Mouse (Mus musculus) C2C12 (cell line): ENCODE measurements at regions not wholly inside any gene's neighbourhood (a gene's known extent, or its start where the extent isn't known, plus 50 kb on each side); places are given as distances from the start of the nearest gene placed in this dataset.

Experiments used
- H3K27me3 ChIP-seq: one replicate; pipeline ENCODE4 v1.6.1; 2011; ENCODE audit not compliant: control insufficient read depth, insufficient read depth, insufficient read length
- H3K36me3 ChIP-seq: one replicate; pipeline ENCODE4 v1.6.1; 2011; ENCODE audit not compliant: control insufficient read depth, insufficient read depth
- H3K4me3 ChIP-seq: one replicate; pipeline ENCODE4 v1.5.1; 2011; ENCODE audit warnings: mild to moderate bottlenecking, control low read depth; ENCODE audit not compliant: poor library complexity, insufficient read depth, severe bottlenecking
- H3K79me2 ChIP-seq: one replicate; pipeline ENCODE4 v1.6.1; 2011; ENCODE audit not compliant: control insufficient read depth, insufficient read depth
- H3K79me3 ChIP-seq: one replicate; pipeline ENCODE4 v1.6.1; 2011; ENCODE audit warnings: low read depth, control low read depth
- H3ac ChIP-seq: one replicate; pipeline ENCODE3; 2011; ENCODE audit warnings: low read depth; ENCODE audit not compliant: control insufficient read depth, insufficient read length
- CEBPB ChIP-seq: IDR thresholded peaks from one replicate; pipeline ENCODE4 v1.6.1; 2011; ENCODE audit warnings: low read depth, mild to moderate bottlenecking, control low read depth, moderate library complexity
- CTCF ChIP-seq: IDR thresholded peaks from one replicate; pipeline ENCODE4 v1.5.1; 2011; ENCODE audit not compliant: control insufficient read depth, insufficient read depth, insufficient read length
- FOSL1 ChIP-seq: IDR thresholded peaks from one replicate; pipeline ENCODE4 v1.8.0; 2011; ENCODE audit warnings: mild to moderate bottlenecking, low read length; ENCODE audit not compliant: poor library complexity, insufficient read depth, severe bottlenecking
- MAX ChIP-seq: IDR thresholded peaks from one replicate; pipeline ENCODE4 v1.6.1; 2011; ENCODE audit warnings: mild to moderate bottlenecking, control low read depth
- MYOD1 ChIP-seq: IDR thresholded peaks from one replicate; pipeline ENCODE4 v1.6.1; 2011; ENCODE audit warnings: low read depth; ENCODE audit not compliant: control insufficient read depth, insufficient read length
- MYOG ChIP-seq: IDR thresholded peaks from one replicate; pipeline ENCODE4 v1.6.1; 2011; ENCODE audit not compliant: control insufficient read depth, insufficient read length; ENCODE audit errors: extremely low read depth
- USF1 ChIP-seq: IDR thresholded peaks from one replicate; pipeline ENCODE4 v1.6.1; 2011; ENCODE audit warnings: low read depth, mild to moderate bottlenecking, control low read depth, moderate library complexity

DNA sequence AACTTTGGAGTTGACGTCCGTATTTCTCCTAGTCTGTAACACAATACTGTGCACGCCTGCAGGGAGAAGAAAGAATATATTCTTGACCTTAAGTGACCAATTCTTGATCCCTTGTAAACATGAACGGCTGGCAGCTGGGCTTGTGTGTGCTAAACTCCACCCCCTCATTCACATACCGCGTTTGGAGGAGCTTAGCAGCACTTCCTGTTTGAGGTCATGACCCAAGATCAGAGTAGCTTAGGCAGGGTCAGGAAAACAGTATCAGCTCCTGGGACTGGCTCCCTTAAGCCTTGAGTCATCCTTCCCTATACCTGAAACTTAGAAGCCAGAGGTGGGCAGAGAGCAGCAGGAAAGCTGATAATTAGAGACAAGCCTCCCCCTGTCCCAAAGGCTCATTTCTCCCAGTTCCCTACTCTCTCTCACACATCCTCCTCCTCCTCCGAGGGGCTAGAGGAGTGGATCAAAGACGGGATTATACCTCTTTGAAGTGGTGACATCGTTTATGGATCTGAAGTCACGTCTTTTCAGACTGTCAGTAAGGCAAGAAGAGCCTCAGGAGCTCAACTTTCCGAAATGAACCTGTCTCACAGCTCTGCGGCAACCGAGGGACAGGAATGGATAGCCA is 127.3 kb upstream of the Zfand5 start:
- TF ChIP-seq MYOG = no peak
- TF ChIP-seq CTCF = no peak
- TF ChIP-seq USF1 = no peak
- peak; percentile 4 for TF ChIP-seq MYOD1
- TF ChIP-seq MAX = no peak
- no peak for TF ChIP-seq FOSL1
- no peak for TF ChIP-seq CEBPB
- H3K4me3 ChIP-seq = no peak overlapping the region

DNA sequence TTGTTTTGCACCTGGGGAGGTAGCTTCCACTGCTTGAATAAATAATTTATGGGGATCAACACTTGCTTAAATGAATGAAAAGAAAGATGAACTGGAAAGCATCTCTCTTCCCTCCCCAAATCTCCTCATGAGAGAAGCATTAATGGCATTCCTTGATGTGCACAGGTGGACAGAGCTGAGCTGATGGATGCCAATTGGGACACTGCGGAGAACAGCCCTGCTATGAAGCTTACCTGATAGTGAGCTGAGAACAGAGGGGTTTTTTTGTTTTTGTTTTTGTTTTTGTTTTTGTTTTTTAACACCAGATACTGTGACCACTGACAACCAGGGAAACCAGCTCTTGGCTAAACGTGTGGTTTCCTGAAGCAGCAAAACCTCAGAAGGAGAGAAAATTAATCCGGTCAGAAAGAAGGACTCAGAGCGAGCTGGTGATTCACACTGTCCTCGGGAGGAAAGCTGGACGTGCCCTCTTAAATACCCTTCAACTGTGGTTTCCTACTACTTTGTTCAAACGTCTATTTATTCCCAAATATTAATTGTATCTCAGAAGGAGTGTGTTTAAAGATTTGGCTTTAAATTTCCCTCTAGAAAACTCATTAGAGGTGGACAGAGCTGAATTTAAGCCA is 128.0 kb upstream of the Zfand5 start:
- no peak overlapping the region for H3ac ChIP-seq
- no peak for TF ChIP-seq FOSL1
- TF ChIP-seq MYOD1 = no peak
- no peak for TF ChIP-seq CEBPB
- TF ChIP-seq USF1 = no peak
- no peak for TF ChIP-seq MAX
- TF ChIP-seq CTCF = no peak
- no peak for TF ChIP-seq MYOG
- no peaks in the 10 kb centered on the region for H3K79me2 ChIP-seq
- H3K4me3 ChIP-seq = no peak overlapping the region
- H3K36me3 ChIP-seq = no peaks in the 10 kb centered on the region
- no peaks in the 10 kb centered on the region for H3K79me3 ChIP-seq
- H3K27me3 ChIP-seq = no peaks in the 10 kb centered on the region

More for the DNA sequence above, 127.3 kb upstream of the Zfand5 start:
- no peaks in the 10 kb centered on the region for H3K36me3 ChIP-seq
- no peak overlapping the region for H3ac ChIP-seq
- H3K79me3 ChIP-seq = no peaks in the 10 kb centered on the region
- H3K27me3 ChIP-seq = no peaks in the 10 kb centered on the region
- H3K79me2 ChIP-seq = no peaks in the 10 kb centered on the region

DNA sequence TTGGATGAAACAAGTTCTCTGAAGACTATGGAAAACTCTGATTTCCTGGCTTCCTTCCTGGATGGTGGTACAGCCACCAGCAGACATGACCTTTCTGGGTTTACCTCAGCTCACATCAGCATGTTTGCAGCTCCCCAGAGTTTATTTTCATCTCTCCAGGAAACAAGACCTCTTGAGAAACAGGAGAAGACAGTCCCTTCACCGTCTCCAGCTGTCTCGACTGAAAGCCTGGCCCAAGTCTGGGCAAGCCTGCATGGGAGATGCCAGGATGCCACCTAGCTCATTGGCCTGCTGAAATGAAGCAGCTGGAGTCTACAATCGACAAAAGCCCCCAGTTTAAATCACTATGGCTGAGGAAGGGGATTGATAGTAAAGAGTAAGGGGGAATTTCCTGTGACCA is 131.6 kb upstream of the Zfand5 start:
- Histone ChIP-seq H3ac (no peak overlapping the region), H3K79me3 (no peaks in the 10 kb centered on the region), H3K36me3 (no peaks in the 10 kb centered on the region), H3K79me2 (no peaks in the 10 kb centered on the region), H3K4me3 (no peak overlapping the region), H3K27me3 (no peaks in the 10 kb centered on the region)
- no peak for TF ChIP-seq CEBPB
- no peak for TF ChIP-seq CTCF

DNA sequence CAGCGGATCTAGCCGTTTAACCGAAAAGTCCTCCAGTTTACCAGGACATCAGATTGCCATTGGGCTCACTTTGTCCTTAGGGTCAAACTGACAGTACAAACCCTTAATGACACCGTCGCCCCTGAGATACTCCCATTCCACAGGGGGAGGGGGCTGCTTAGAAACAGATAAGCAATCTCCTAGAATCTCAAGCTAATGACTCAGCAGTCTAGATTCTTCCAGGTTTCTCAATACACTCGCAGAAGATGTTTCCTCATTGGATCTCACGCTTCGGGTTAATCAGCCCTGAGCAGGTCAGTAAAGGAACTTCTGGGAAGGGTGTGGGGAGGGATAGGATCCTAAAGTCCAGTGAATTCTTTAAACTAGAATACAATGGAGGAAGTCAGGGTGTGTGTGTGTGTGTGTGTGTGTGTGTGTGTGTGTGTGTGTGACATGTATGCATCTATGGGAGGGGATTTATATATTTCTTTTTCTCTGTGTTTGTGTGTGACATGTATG is 133.0 kb upstream of the Zfand5 start:
- TF ChIP-seq CEBPB (no peak), MYOG (no peak), CTCF (no peak), USF1 (no peak), FOSL1 (no peak), MYOD1 (no peak), MAX (no peak)

DNA sequence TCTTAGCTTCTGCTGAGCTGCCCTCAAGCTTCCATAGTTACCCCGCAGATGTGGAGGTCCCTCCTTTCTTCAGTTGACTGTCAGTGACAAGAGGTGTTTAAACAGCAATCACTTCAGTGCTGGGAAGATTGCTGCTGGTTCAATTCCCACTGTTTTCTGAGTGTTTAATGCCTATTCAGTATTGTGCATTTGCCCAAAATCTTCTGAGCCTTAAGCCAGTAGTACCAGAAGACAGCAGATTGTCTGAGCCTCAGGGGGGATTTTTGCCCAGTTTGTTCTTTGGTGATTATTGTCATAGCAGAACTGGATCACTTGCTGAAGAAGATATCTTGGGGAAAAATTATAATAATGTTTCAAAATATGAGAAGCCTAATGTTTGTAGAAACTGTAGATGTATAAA is 135.3 kb upstream of the Zfand5 start:
- H3K4me3 ChIP-seq = no peak overlapping the region
- H3K36me3 ChIP-seq = no peaks in the 10 kb centered on the region
- no peaks in the 10 kb centered on the region for H3K79me3 ChIP-seq
- H3ac ChIP-seq = no peak overlapping the region
- H3K27me3 ChIP-seq = no peaks in the 10 kb centered on the region
- TF ChIP-seq MYOD1 = no peak
- TF ChIP-seq FOSL1 = no peak
- TF ChIP-seq USF1 = no peak
- TF ChIP-seq MAX = no peak
- no peak for TF ChIP-seq MYOG
- TF ChIP-seq CTCF = no peak
- no peak for TF ChIP-seq CEBPB
- no peaks in the 10 kb centered on the region for H3K79me2 ChIP-seq

More for the DNA sequence above, 133.0 kb upstream of the Zfand5 start:
- no peaks in the 10 kb centered on the region for H3K79me2 ChIP-seq
- H3ac ChIP-seq = no peak overlapping the region
- H3K4me3 ChIP-seq = no peak overlapping the region
- no peaks in the 10 kb centered on the region for H3K27me3 ChIP-seq
- no peaks in the 10 kb centered on the region for H3K79me3 ChIP-seq
- no peaks in the 10 kb centered on the region for H3K36me3 ChIP-seq

DNA sequence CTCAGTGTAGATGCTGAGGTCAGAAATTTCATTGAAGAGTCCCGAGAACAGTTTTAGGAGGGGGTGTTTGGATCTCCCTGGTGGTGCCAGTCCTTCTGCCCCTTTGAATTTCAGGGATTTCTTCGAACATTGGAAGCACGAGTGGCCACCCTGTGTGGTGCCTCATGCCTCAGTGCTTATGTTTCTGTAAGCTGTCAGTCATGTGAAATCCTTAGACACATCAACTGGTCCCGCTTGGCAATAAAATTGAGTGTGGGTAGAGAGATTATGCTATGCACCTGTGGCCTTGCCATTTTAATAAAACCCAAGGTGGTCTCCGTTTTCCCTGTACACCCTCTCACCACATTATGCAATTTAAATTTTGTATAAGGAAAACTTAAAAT is 136.1 kb upstream of the Zfand5 start:
- Histone ChIP-seq H3ac (no peak overlapping the region), H3K36me3 (no peaks in the 10 kb centered on the region), H3K79me3 (no peaks in the 10 kb centered on the region), H3K79me2 (no peaks in the 10 kb centered on the region), H3K27me3 (no peaks in the 10 kb centered on the region), H3K4me3 (no peak overlapping the region)
- TF ChIP-seq CTCF = no peak
- TF ChIP-seq MYOG = no peak
- no peak for TF ChIP-seq CEBPB
- no peak for TF ChIP-seq FOSL1
- TF ChIP-seq USF1 = no peak
- TF ChIP-seq MAX = no peak
- no peak for TF ChIP-seq MYOD1
